Mouse (Mus musculus): ENCODE data around the gene Dapp1. TPM values are rescaled to one million over a fixed set of nuclear protein-coding genes. Genes with fewer than 3 reads are reported as not detected.

Dapp1 gene
- polyA plus RNA-seq (2014; fragmentation: Illumina TruSeq; extraction: RNeasy Lipid Tissue Mini Kit (QIAGEN cat#74804); ENCODE audit: low read depth, low replicate concordance): 14.0 TPM

GRCm38 (mm10) chr3:137981382-137981750, at the start of gene Dapp1:
Dapp1 (minus strand) TSS chr3:137981545.

GRCm38 (mm10) chr3:137918172-137918931, 63.0 kb downstream of the Dapp1 start, which contains the start of gene Lamtor3:
Lamtor3 (plus strand) TSS chr3:137918506.

Other genes with a start within 250 kb of the Dapp1 start
- 87.0 TPM for gene H2afz, start 117.1 kb downstream of the Dapp1 start, polyA plus RNA-seq (2014; fragmentation: Illumina TruSeq; extraction: RNeasy Lipid Tissue Mini Kit (QIAGEN cat#74804); ENCODE audit: low read depth, low replicate concordance)
- 7.1 TPM for gene Dnajb14, start 113.9 kb downstream of the Dapp1 start, polyA plus RNA-seq (2014; fragmentation: Illumina TruSeq; extraction: RNeasy Lipid Tissue Mini Kit (QIAGEN cat#74804); ENCODE audit: low read depth, low replicate concordance)
- 110 TPM for gene Lamtor3, start 63.0 kb downstream of the Dapp1 start, polyA plus RNA-seq (2014; fragmentation: Illumina TruSeq; extraction: RNeasy Lipid Tissue Mini Kit (QIAGEN cat#74804); ENCODE audit: low read depth, low replicate concordance)
- gene 1110002E22Rik, start 83.5 kb upstream of the Dapp1 start, polyA plus RNA-seq (2014; fragmentation: Illumina TruSeq; extraction: RNeasy Lipid Tissue Mini Kit (QIAGEN cat#74804); ENCODE audit: low read depth, low replicate concordance): 32.0 TPM
- 1.5 TPM for gene Gm5105, start 85.8 kb upstream of the Dapp1 start, polyA plus RNA-seq (2014; fragmentation: Illumina TruSeq; extraction: RNeasy Lipid Tissue Mini Kit (QIAGEN cat#74804); ENCODE audit: low read depth, low replicate concordance)
- gene Trmt10a, start 161.9 kb upstream of the Dapp1 start, polyA plus RNA-seq (2014; fragmentation: Illumina TruSeq; extraction: RNeasy Lipid Tissue Mini Kit (QIAGEN cat#74804); ENCODE audit: low read depth, low replicate concordance): 3.7 TPM
- 5.6 TPM for gene Mttp, start 163.4 kb upstream of the Dapp1 start, polyA plus RNA-seq (2014; fragmentation: Illumina TruSeq; extraction: RNeasy Lipid Tissue Mini Kit (QIAGEN cat#74804); ENCODE audit: low read depth, low replicate concordance)
- gene 4930579F01Rik, start 212.3 kb upstream of the Dapp1 start, polyA plus RNA-seq (2014; fragmentation: Illumina TruSeq; extraction: RNeasy Lipid Tissue Mini Kit (QIAGEN cat#74804); ENCODE audit: low read depth, low replicate concordance): not detected
- 0.37 TPM for gene Adh7, start 236.2 kb upstream of the Dapp1 start, polyA plus RNA-seq (2014; fragmentation: Illumina TruSeq; extraction: RNeasy Lipid Tissue Mini Kit (QIAGEN cat#74804); ENCODE audit: low read depth, low replicate concordance)

Measured in heart, adult 10 weeks (tissue).